Mouse (Mus musculus): Measurements from ENCODE around the gene Cd164.

Gene Cd164

GRCm38 (mm10) chr10:41552319-41552718 is 33.1 kb downstream of the Cd164 start:
- no peak for DNase-seq

GRCm38 (mm10) chr10:41552847-41553589 is 33.8 kb downstream of the Cd164 start:
- no peak for DNase-seq

GRCm38 (mm10) chr10:41553711-41554110 is 34.5 kb downstream of the Cd164 start:
- no peak for DNase-seq

- DNase-seq = no peak
These were observed 35.9 kb downstream of the Cd164 start for GRCm38 (mm10) chr10:41555081-41555480.

DNA sequence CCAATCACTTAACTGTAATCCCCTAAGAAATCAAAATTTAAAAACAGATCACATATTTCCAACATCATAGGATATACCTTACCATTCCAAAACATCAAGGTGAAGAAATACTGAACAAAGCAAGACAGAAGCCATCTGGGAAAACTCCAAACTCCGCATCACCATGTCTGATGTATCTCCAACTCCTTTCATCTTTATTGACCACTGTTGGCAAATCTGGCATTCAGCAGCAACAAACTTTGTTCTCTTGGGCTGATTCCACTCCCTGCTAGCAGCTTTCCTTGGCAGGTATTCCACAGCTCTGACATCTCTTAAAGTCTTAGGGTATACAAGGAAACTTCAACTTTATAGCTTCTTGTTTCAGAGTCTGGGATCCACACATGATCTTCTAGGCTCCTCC is 39.2 kb downstream of the Cd164 start:
- DNase-seq = no peak

DNA sequence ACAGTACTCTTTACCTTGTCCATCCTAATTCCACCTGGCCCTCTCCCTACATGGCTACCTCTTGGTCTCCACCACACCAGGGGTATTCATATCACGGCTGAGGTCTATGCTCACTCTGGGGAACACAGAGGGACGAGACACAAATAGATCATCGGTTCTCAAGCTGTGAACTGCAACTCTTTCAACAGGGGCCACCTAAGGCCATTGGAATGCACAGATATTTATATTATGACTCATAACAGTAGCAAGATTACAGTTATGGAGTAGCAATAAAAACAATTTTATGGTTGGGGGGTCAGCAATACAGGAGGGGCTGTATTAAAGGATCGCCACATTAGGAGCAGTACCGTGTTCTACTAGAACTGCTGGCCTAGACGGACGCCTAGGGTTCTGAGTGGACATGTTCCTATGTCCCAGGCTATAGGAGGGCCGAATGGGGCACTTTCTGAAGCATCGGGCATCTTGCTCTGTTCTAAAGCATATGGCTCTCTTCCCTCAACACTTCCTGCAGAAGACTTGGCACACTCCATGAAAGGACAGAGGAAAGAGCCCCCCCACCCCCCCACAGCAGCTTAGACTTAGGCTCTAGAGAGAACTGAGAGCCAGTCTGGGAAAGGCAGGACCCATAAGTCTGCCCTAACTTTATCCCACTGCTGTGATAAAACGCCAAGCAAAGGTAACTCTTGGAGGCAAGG is 42.6 kb downstream of the Cd164 start:
- no peak for DNase-seq

DNA sequence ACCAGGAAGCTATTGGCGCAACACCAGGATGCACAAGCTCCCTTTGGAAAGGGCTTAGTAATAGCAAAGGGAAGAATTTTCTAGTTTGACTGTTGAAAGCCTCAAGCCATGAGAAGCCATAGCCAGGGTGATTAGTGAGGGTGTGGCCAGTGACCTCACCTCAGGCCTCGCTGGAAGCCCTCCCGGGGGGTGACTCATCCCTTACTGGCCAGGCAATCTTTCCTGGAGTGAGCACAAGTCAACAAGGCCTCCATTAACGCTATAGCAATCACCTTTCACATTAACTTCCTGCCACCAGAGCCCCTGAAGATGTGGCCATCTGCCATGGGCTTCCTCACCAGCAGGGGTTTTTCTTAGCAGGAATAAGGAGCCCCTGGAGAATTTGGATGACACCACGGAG is 45.9 kb downstream of the Cd164 start:
- DNase-seq = no peak

GRCm38 (mm10) chr10:41568306-41568705 is 49.1 kb downstream of the Cd164 start:
- DNase-seq = no peak

DNA sequence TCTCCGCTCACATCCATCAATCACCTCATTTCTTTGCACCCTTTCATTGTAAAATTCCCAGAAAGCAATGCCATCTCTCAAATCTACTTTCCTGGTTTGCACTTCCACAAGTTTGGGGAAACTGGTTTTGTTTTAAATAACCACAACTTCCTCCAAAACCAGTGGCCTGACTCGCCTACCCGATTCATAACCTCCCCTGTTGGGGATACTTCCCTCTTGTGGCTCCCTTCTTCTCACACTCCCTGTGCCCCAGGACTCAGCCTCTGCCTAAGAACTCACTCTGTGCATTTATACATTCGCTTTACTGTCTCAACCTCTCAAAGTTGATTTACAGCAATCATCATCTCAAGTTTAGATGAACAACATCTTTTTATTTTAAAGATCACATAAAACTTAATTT is 51.9 kb downstream of the Cd164 start:
- DNase-seq = no peak

- no peak for DNase-seq
These were observed 53.1 kb downstream of the Cd164 start for GRCm38 (mm10) chr10:41572274-41572673.

GRCm38 (mm10) chr10:41573190-41573589 is 54.0 kb downstream of the Cd164 start:
- DNase-seq = no peak

- no peak for DNase-seq
These were observed 56.5 kb downstream of the Cd164 start for GRCm38 (mm10) chr10:41575451-41576327.

- no peak for DNase-seq
These were observed 57.2 kb downstream of the Cd164 start for GRCm38 (mm10) chr10:41576328-41576833.

GRCm38 (mm10) chr10:41578541-41578940 is 59.3 kb downstream of the Cd164 start:
- DNase-seq = no peak

DNA sequence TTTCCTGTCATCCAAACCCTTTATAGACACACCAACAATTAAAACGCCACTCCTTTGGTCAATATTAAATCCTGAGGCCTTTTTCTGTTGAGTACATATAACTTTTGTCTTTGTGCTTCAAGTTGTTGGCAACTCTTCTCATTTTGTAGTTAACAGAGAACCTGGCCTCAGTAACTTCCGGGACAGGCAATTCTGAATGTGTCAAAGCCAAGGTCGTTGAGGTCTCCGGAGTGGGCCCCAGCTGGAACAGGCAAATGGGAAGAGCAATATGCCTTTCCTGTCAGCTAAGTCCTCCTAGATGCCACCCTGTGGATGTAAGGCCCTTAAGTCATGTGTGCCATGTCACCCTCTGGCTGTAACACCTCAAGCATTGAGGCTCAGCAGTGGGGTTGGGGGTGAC is 61.2 kb downstream of the Cd164 start:
- DNase-seq = no peak

Measured in right cerebral cortex, postnatal 4 days (tissue).